Mouse (Mus musculus): Measurements from ENCODE around the gene Gm21366.
"Not testable (repeated sequence)": the region's sequence is repeated elsewhere in the genome, so short reads cannot be mapped to it uniquely, and the experiment has no call there.

Gene Gm21366

DNA sequence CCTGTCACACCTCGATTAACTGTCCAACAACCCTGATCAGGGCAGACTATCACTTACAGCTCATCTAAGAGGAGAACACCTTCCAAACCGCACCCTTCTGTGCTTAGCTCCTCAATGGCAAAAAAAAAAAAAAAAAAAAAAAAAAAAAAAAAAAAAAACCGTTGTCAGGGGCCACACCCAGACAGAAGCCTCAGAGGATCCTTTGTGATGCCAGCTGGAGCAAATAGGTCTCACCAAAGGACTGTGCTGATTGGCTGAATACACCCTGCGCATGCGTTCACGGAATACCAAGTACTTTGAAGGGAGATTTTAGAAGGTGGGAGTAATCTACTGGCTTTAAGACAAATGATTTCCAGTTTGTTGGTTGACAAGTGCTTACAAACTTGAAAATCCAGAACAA, at the start of gene Gm21366:
Gene Gm21366, minus strand, starts transcription at position 101 of the 400 bp plus-strand sequence.
- not testable (repeated sequence) for DNase-seq

Data from kidney, postnatal 10 days (tissue).